Mouse (Mus musculus) c-Kit-negative CD71-positive TER-119-positive erythroid progenitor cells, embryonic 14.5 days (primary cell): ENCODE results near the gene Arid3c.
"Not testable (repeated sequence)": the region's sequence is repeated elsewhere in the genome, so short reads cannot be mapped to it uniquely, and the experiment has no call there.

Experiments used
- DNase-seq: peaks from one replicate; pipeline ENCODE4 v3.0.0-alpha.2; 2013; ENCODE audit warnings: low read depth, low spot score

Arid3c gene

GRCm38 (mm10) chr4:41705922-41706754 is 24.8 kb downstream of the Arid3c start:
- DNase-seq, result no peak

- no peak for DNase-seq
Observed at GRCm38 (mm10) chr4:41704651-41705050, 26.3 kb downstream of the Arid3c start.

GRCm38 (mm10) chr4:41702226-41702625 is 28.7 kb downstream of the Arid3c start:
- DNase-seq, result not testable (repeated sequence)

GRCm38 (mm10) chr4:41700224-41700623 is 30.7 kb downstream of the Arid3c start:
- not testable (repeated sequence) for DNase-seq

GRCm38 (mm10) chr4:41699783-41700182 is 31.2 kb downstream of the Arid3c start, which contains the start of gene Il11ra1:
Il11ra1 (plus strand) TSS chr4:41699989.
- DNase-seq, result not testable (repeated sequence)

GRCm38 (mm10) chr4:41698421-41699016 is 32.4 kb downstream of the Arid3c start:
- not testable (repeated sequence) for DNase-seq

GRCm38 (mm10) chr4:41696930-41697841 is 33.8 kb downstream of the Arid3c start, which contains the start of gene Cntfr:
Cntfr (minus strand) TSS chr4:41697089.
- DNase-seq, result not testable (repeated sequence)

- DNase-seq, result not testable (repeated sequence)
Observed at GRCm38 (mm10) chr4:41696452-41696851, 34.5 kb downstream of the Arid3c start.

GRCm38 (mm10) chr4:41695800-41696199 is 35.1 kb downstream of the Arid3c start:
- not testable (repeated sequence) for DNase-seq

GRCm38 (mm10) chr4:41693511-41693910 is 37.4 kb downstream of the Arid3c start:
- not testable (repeated sequence) for DNase-seq

GRCm38 (mm10) chr4:41690014-41690413 is 40.9 kb downstream of the Arid3c start:
- DNase-seq, result not testable (repeated sequence)

- not testable (repeated sequence) for DNase-seq
Observed at GRCm38 (mm10) chr4:41688562-41688961, 42.4 kb downstream of the Arid3c start.

- not testable (repeated sequence) for DNase-seq
Observed at GRCm38 (mm10) chr4:41685882-41686492, 45.0 kb downstream of the Arid3c start.

GRCm38 (mm10) chr4:41684931-41685453 is 46.0 kb downstream of the Arid3c start:
- not testable (repeated sequence) for DNase-seq

- not testable (repeated sequence) for DNase-seq
Observed at GRCm38 (mm10) chr4:41684131-41684930, 46.6 kb downstream of the Arid3c start.

GRCm38 (mm10) chr4:41683303-41683702 is 47.6 kb downstream of the Arid3c start:
- not testable (repeated sequence) for DNase-seq

- DNase-seq, result no peak
Observed at GRCm38 (mm10) chr4:41682789-41683188, 48.2 kb downstream of the Arid3c start.

GRCm38 (mm10) chr4:41681947-41682346 is 49.0 kb downstream of the Arid3c start:
- no peak for DNase-seq

GRCm38 (mm10) chr4:41681176-41681575 is 49.8 kb downstream of the Arid3c start:
- DNase-seq, result no peak

GRCm38 (mm10) chr4:41679291-41679690 is 51.7 kb downstream of the Arid3c start:
- no peak for DNase-seq
